Mouse (Mus musculus) midbrain, embryonic 16.5 days (tissue): ENCODE measurements at regions not wholly inside any gene's neighbourhood (a gene's known extent, or its start where the extent isn't known, plus 50 kb on each side); places are given as distances from the start of the nearest gene placed in this dataset.

ENCODE experiments used
- ATAC-seq: fragments of 200-750 bp; cut with Nextera tagmentation; 2 replicates; pipeline ENCODE4 v1.8.0; 2017; ENCODE audit warnings: moderate TSS enrichment
- H3K27ac ChIP-seq: fragments of 300-500 bp; sonication (generic); 2 replicates; pipeline ENCODE4 v1.5.1; 2014; ENCODE audit warnings: mild to moderate bottlenecking, low read length, mixed read lengths
- H3K27me3 ChIP-seq: fragments of 300-500 bp; sonication (generic); 2 replicates; pipeline ENCODE4 v1.6.1; 2014; ENCODE audit warnings: low read depth, low read length, mixed read lengths; ENCODE audit not compliant: control insufficient read depth, insufficient read depth
- H3K36me3 ChIP-seq: fragments of 300-500 bp; sonication (generic); 2 replicates; pipeline ENCODE4 v1.6.1; 2014; ENCODE audit warnings: mild to moderate bottlenecking, low read length, moderate library complexity, mixed read lengths; ENCODE audit not compliant: control insufficient read depth, insufficient read depth
- H3K4me1 ChIP-seq: fragments of 300-500 bp; sonication (generic); 2 replicates; pipeline ENCODE4 v1.6.1; 2014; ENCODE audit warnings: mild to moderate bottlenecking, low read length, mixed read lengths; ENCODE audit not compliant: control insufficient read depth, insufficient read depth
- H3K4me2 ChIP-seq: fragments of 300-500 bp; sonication (generic); 2 replicates; pipeline ENCODE4 v1.6.1; 2014; ENCODE audit warnings: mild to moderate bottlenecking, low read length, mixed read lengths
- H3K4me3 ChIP-seq: fragments of 300-500 bp; sonication (generic); 2 replicates; pipeline ENCODE4 v1.5.1; 2014; ENCODE audit warnings: low read depth, mild to moderate bottlenecking, low read length, moderate library complexity, mixed read lengths
- H3K9ac ChIP-seq: fragments of 300-500 bp; sonication (generic); 2 replicates; pipeline ENCODE4 v1.6.1; 2014; ENCODE audit warnings: low read depth, low read length, mixed read lengths
- H3K9me3 ChIP-seq: fragments of 300-500 bp; sonication (generic); replicated peaks from 2 replicates; pipeline ENCODE4 v1.6.1; 2014; ENCODE audit warnings: mild to moderate bottlenecking, low read length, mixed read lengths; ENCODE audit not compliant: control insufficient read depth, poor library complexity, severe bottlenecking
- WGBS: fragments of 180-500 bp; shearing (Covaris S2); extraction: QIAGEN DNeasy Blood & Tissue Kit; methylation state at CpG from one replicate; pipeline ENCODE4 v1.1.7; 2014; 5-methylcytosine and 5-hydroxymethylcytosine counted together

DNA sequence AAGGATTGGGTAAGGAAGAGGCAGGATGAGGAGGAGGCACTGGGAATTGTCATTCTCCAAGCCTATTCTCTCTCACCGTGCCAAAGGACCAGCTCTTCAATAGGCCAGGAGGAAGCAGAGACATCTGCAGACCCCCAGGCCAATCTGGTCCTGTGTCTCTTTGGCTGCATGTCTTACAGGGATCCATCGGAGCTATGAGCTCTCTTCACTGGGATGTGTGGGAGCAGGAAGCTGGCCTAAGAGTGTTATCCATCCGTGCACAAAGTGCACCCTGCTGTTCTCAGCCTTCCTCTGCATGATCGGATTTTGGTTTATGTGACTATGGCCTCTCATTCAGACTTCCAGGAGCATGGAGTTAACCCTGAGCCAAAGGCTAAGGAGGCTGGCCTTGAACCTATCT, 98.2 kb upstream of the Afdn start:
- 58% methylated on average over 4 of the region's 4 CpGs for WGBS
- Histone ChIP-seq H3K9me3 (no peaks in the 10 kb centered on the region), H3K4me1 (peaks cover 20% of the 10 kb centered on the region), H3K36me3 (no peaks in the 10 kb centered on the region), H3K4me3 (no peak overlapping the region), H3K4me2 (no peak overlapping the region), H3K27ac (no peak overlapping the region), H3K9ac (no peak overlapping the region), H3K27me3 (no peaks in the 10 kb centered on the region)
- ATAC-seq, result no peak
